Mouse (Mus musculus) CH12.LX (cell line): ENCODE results near the gene Rock2. TPM values are rescaled to one million over a fixed set of nuclear protein-coding genes. Genes with fewer than 3 reads are reported as not detected.

Experiments used
- DNase-seq: peaks from one replicate; pipeline ENCODE4 v3.0.0-alpha.2; 2013; ENCODE audit errors: extremely low read depth
- H3K27ac ChIP-seq: 2 replicates; pipeline ENCODE4 v1.5.1; 2012; ENCODE audit warnings: low read depth, mild to moderate bottlenecking, control low read depth, moderate library complexity; ENCODE audit not compliant: insufficient read depth
- H3K27me3 ChIP-seq: replicated peaks from 2 replicates; pipeline ENCODE3; 2012; ENCODE audit warnings: inconsistent platforms
- H3K36me3 ChIP-seq, 2 experiments: replicated peaks in 1 of 2; 2 replicates each; pipeline versions ENCODE3 to v1.6.1; 2012; ENCODE audit warnings: inconsistent platforms in 1 of 2, low read length in 1 of 2, mild to moderate bottlenecking in 1 of 2, mixed read lengths in 1 of 2, moderate library complexity in 1 of 2; ENCODE audit not compliant: control insufficient read depth in 1 of 2, insufficient read depth in 1 of 2
- H3K4me1 ChIP-seq, 2 experiments: 2 replicates each; pipeline ENCODE4 v1.6.1; 2012; ENCODE audit warnings: inconsistent platforms in 1 of 2, moderate library complexity in 1 of 2; ENCODE audit not compliant: insufficient read depth in 2 of 2, control insufficient read depth in 1 of 2
- H3K4me2 ChIP-seq: 2 replicates; pipeline ENCODE4 v1.6.1; 2012; ENCODE audit warnings: low read depth, mild to moderate bottlenecking, control low read depth; ENCODE audit not compliant: poor library complexity, insufficient read depth, severe bottlenecking
- H3K4me3 ChIP-seq, 3 experiments: fragments of 150-350 bp in 1 of 3; sonication (generic) in 1 of 3; replicated peaks in 1 of 3; 2 replicates each; pipeline versions ENCODE3 to v1.5.1; 2011 to 2012; ENCODE audit warnings: low read depth in 2 of 3, low read length in 2 of 3, mild to moderate bottlenecking in 2 of 3, moderate library complexity in 2 of 3, control low read depth in 1 of 3, improper control_type of control experiment in 1 of 3, inconsistent platforms in 1 of 3, mixed read lengths in 1 of 3; ENCODE audit not compliant: poor library complexity in 1 of 3
- H3K79me2 ChIP-seq: replicated peaks from 2 replicates; pipeline ENCODE4 v1.6.1; 2012; ENCODE audit warnings: mild to moderate bottlenecking, moderate library complexity; ENCODE audit not compliant: control insufficient read depth, poor library complexity, insufficient read depth, severe bottlenecking; ENCODE audit errors: extremely low read depth
- H3K9ac ChIP-seq: 2 replicates; pipeline ENCODE4 v1.6.1; 2012; ENCODE audit warnings: low read depth, mild to moderate bottlenecking, control low read depth, moderate library complexity; ENCODE audit not compliant: insufficient read depth
- H3K9me3 ChIP-seq: replicated peaks from 2 replicates; pipeline ENCODE3; 2012; ENCODE audit warnings: low read length, inconsistent platforms, mixed read lengths
- CHD1 ChIP-seq: IDR thresholded peaks from 2 replicates; pipeline ENCODE4 v1.6.1; 2012; ENCODE audit warnings: low read depth, low read length, improper control_type of control experiment, inconsistent platforms
- CHD2 ChIP-seq: IDR thresholded peaks from 2 replicates; pipeline ENCODE4 v1.6.1; 2011; ENCODE audit warnings: low read length, improper control_type of control experiment
- CTCF ChIP-seq, 2 experiments: IDR thresholded peaks in 1 of 2; conservative IDR thresholded peaks in 1 of 2; 2 replicates each; pipeline ENCODE4 v1.5.1; 2011 to 2012; ENCODE audit warnings: low read depth in 2 of 2, low read length in 2 of 2, improper control_type of control experiment in 1 of 2, inconsistent platforms in 1 of 2, mild to moderate bottlenecking in 1 of 2, moderate library complexity in 1 of 2
- ELF1 ChIP-seq: IDR thresholded peaks from 2 replicates; pipeline ENCODE4 v1.6.1; 2014; ENCODE audit warnings: low read depth, mild to moderate bottlenecking, inconsistent platforms, low read length, improper control_type of control experiment
- ETS1 ChIP-seq: conservative IDR thresholded peaks from 2 replicates; pipeline ENCODE4 v1.6.1; 2012; ENCODE audit warnings: low read depth, mild to moderate bottlenecking, inconsistent platforms, low read length, improper control_type of control experiment, moderate library complexity
- IRF4 ChIP-seq: IDR thresholded peaks from 2 replicates; pipeline ENCODE4 v1.6.1; 2014; ENCODE audit warnings: low read depth, mild to moderate bottlenecking, inconsistent platforms, low read length, improper control_type of control experiment
- JUN ChIP-seq: IDR thresholded peaks from 2 replicates; pipeline ENCODE4 v1.6.1; 2011; ENCODE audit warnings: low read depth, mild to moderate bottlenecking, low read length, improper control_type of control experiment, moderate library complexity; ENCODE audit not compliant: insufficient read depth
- KAT2A ChIP-seq: IDR thresholded peaks from 2 replicates; pipeline ENCODE4 v1.6.1; 2012; ENCODE audit warnings: low read length, improper control_type of control experiment, inconsistent platforms; ENCODE audit not compliant: insufficient replicate concordance
- MAFK ChIP-seq: IDR thresholded peaks from 2 replicates; pipeline ENCODE4 v1.6.1; 2011; ENCODE audit warnings: low read length, improper control_type of control experiment; ENCODE audit not compliant: insufficient replicate concordance
- MAX ChIP-seq: IDR thresholded peaks from 2 replicates; pipeline ENCODE4 v1.6.1; 2011; ENCODE audit warnings: low read length, improper control_type of control experiment
- MAZ ChIP-seq: IDR thresholded peaks from 2 replicates; pipeline ENCODE4 v1.6.1; 2012; ENCODE audit warnings: low read depth, mild to moderate bottlenecking, inconsistent platforms, low read length, improper control_type of control experiment, moderate library complexity
- MXI1 ChIP-seq: IDR thresholded peaks from 2 replicates; pipeline ENCODE4 v1.6.1; 2011; ENCODE audit warnings: mild to moderate bottlenecking, low read depth, low read length, improper control_type of control experiment
- MYC ChIP-seq: IDR thresholded peaks from 2 replicates; pipeline ENCODE4 v1.6.1; 2011; ENCODE audit warnings: low read depth, mild to moderate bottlenecking, improper control_type of control experiment, low read length
- NELFE ChIP-seq: IDR thresholded peaks from 2 replicates; pipeline ENCODE4 v1.6.1; 2011; ENCODE audit warnings: low read depth, low read length, improper control_type of control experiment
- NRF1 ChIP-seq: IDR thresholded peaks from 2 replicates; pipeline ENCODE4 v1.6.1; 2014; ENCODE audit warnings: low read depth, mild to moderate bottlenecking, inconsistent platforms, low read length, improper control_type of control experiment, moderate library complexity
- PAX5 ChIP-seq: IDR thresholded peaks from 2 replicates; pipeline ENCODE4 v1.6.1; 2012; ENCODE audit warnings: low read length, inconsistent platforms, mixed read lengths
- POLR2A ChIP-seq: IDR thresholded peaks from 2 replicates; pipeline ENCODE4 v1.6.1; 2011; ENCODE audit warnings: low read depth, mild to moderate bottlenecking, improper control_type of control experiment, low read length
- POLR2AphosphoS2 ChIP-seq: IDR thresholded peaks from 2 replicates; pipeline ENCODE4 v1.6.1; 2011; ENCODE audit warnings: low read depth, low read length, improper control_type of control experiment
- RAD21 ChIP-seq: IDR thresholded peaks from 2 replicates; pipeline ENCODE4 v1.6.1; 2011; ENCODE audit warnings: low read depth, mild to moderate bottlenecking, low read length, improper control_type of control experiment, moderate library complexity
- RCOR1 ChIP-seq: conservative IDR thresholded peaks from 2 replicates; pipeline ENCODE4 v1.6.1; 2012; ENCODE audit warnings: low read depth, mild to moderate bottlenecking, inconsistent platforms, low read length, improper control_type of control experiment
- SIN3A ChIP-seq: IDR thresholded peaks from 2 replicates; pipeline ENCODE4 v1.6.1; 2012; ENCODE audit warnings: low read length, improper control_type of control experiment, inconsistent platforms
- TCF12 ChIP-seq: IDR thresholded peaks from 2 replicates; pipeline ENCODE4 v1.6.1; 2014; ENCODE audit warnings: low read depth, mild to moderate bottlenecking, inconsistent platforms, low read length, improper control_type of control experiment
- USF1 ChIP-seq: IDR thresholded peaks from 2 replicates; pipeline ENCODE4 v1.6.1; 2014; ENCODE audit warnings: low read depth, mild to moderate bottlenecking, inconsistent platforms, low read length, improper control_type of control experiment
- USF2 ChIP-seq: conservative IDR thresholded peaks from 2 replicates; pipeline ENCODE4 v1.6.1; 2011; ENCODE audit warnings: low read depth, low read length, improper control_type of control experiment
- ZC3H11A ChIP-seq: IDR thresholded peaks from 2 replicates; pipeline ENCODE4 v1.6.1; 2012; ENCODE audit warnings: low read depth, mild to moderate bottlenecking, inconsistent platforms, low read length, improper control_type of control experiment
- ZKSCAN1 ChIP-seq: IDR thresholded peaks from 2 replicates; pipeline ENCODE4 v1.6.1; 2012; ENCODE audit warnings: low read depth, inconsistent platforms, low read length, improper control_type of control experiment, borderline replicate concordance
- dilution Hi-C: fragments of 300-500 bp; cut with MboI; formaldehyde crosslinking; loops from 2 replicates; pipeline ENCODE4 v1.14.3; 2020; ENCODE audit warnings: low sequenced_read_pairs; ENCODE audit not compliant: extremely low pct_unique_long_range_greater_than_20kb, extremely low pct_ligation_motif_present
- in situ Hi-C: fragments of 300-500 bp; cut with MboI; formaldehyde crosslinking; loops from 3 replicates; pipeline ENCODE4 v1.14.3; 2019; ENCODE audit warnings: low sequenced_read_pairs, low pct_ligation_motif_present, low pct_unique_long_range_greater_than_20kb, mixed read lengths
- polyA plus RNA-seq: library from polyadenylated mRNA; unstranded; fragments of >175 nt; gene quantifications from 2 replicates; pipeline ENCODE4 v1.2.1, GENCODE M21; 2012; ENCODE audit warnings: low read depth; ENCODE audit not compliant: insufficient read length
- total RNA-seq, 2 experiments: library from RNA; depleted of rRNA; stranded (reverse); fragments of 300-350 nt in 1 of 2; fragments of >200 nt in 1 of 2; gene quantifications; 2 replicates each; pipeline ENCODE4 v1.2.3; 2012 to 2014

Rock2 gene
- total and polyA plus RNA-seq, 3 experiments: 39.1 to 49.9 (median 40.3) TPM

DNA sequence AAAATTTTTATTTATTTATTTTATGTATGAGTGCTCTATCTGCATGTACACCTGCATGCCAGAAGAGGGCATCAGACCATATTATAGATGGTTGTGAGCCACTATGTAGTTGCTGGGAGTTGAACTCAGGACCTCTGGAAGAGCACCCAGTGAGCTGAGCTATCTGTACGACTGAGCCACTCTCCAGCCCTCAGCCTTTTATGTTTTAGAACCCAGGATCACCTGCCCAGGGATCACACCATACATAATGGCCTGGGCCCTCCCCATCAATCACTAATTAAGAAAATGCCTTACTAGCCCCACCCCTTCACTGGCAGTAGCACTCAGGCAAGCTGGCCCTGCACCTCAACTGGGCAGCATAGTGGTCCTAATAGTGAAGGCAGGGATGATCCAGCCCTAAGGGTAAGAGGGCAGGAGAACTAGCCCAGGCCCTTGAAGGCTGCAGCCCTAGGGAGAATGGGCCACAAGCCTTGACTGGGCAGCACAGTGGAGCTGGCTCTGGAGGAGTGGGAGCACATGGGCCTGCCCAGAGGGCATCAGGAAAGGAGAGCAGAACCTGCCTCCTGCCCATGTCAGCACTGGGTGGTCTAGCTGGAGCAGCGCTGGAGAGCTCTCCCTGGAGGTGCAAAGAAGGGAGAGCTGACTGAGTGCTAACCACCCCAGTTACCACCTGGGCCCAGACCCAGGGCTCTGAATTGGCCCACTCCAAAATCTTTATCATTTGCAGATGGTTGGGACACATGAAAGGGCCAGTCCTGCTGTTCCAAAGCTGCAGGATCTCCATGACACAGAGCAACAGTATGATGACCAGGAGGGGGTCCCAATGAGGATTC lies 117.6 kb downstream of the Rock2 start:
- Histone ChIP-seq H3K9me3 (peaks cover 14% of the 10 kb centered on the region), H3K79me2 (no peaks in the 10 kb centered on the region; the same call in 1 of the 2 replicates), H3K4me2 (no peak overlapping the region), H3K4me3 (no peak overlapping the region), H3K27ac (no peak overlapping the region), H3K9ac (no peak overlapping the region), H3K27me3 (no peaks in the 10 kb centered on the region), H3K36me3 (no peaks in the 10 kb centered on the region), H3K4me1 (no peaks in the 10 kb centered on the region)
- in situ Hi-C loops (no loop called here), dilution Hi-C loops (no loop called here)
- TF ChIP-seq MAFK: no peak
- TF ChIP-seq NRF1: no peak
- no peak for TF ChIP-seq RAD21
- TF ChIP-seq CHD2: no peak
- TF ChIP-seq ZC3H11A: no peak
- TF ChIP-seq ETS1: no peak
- no peak for TF ChIP-seq ZKSCAN1
- no peak for TF ChIP-seq MAZ
- TF ChIP-seq CHD1: no peak
- no peak for TF ChIP-seq NELFE
- TF ChIP-seq MXI1: no peak
- no peak for TF ChIP-seq MYC
- no peak for TF ChIP-seq IRF4
- TF ChIP-seq CTCF (conservative IDR thresholded peaks at IDR 0.05 in 1 of 2, IDR thresholded peaks at IDR 0.05 in 1 of 2; ENCODE audit: low read depth in 2 of 2, low read length in 2 of 2): no peak
- no peak for DNase-seq

DNA sequence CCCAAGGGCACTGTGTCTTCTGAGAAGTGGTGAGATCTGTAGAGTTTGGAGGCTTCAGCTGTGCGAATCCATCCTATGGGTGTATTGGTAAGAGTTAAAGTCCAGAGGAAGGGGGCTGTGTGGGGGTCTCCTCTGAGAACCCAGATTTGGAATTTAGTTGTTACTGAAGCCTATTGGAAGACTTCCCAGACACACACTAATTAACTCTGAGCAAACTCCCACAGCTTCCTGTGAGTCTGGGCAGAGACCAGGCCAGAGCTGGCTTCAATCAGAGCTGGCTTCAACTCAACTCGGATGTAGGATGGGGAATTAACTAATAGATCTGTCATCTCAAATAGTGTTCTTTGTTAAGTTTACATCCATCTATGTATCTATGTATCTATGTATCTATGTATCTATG lies 121.0 kb downstream of the Rock2 start:
- Histone ChIP-seq H3K4me3 (no peak overlapping the region), H3K4me2 (no peak overlapping the region), H3K4me1 (peaks cover 3 to 6% of the 10 kb centered on the region in 2 experiments; a peak in 3 of 4 replicates), H3K9ac (no peak overlapping the region), H3K36me3 (no peaks in the 10 kb centered on the region), H3K27ac (no peak overlapping the region), H3K27me3 (no peaks in the 10 kb centered on the region), H3K9me3 (peaks cover 6% of the 10 kb centered on the region), H3K79me2 (no peaks in the 10 kb centered on the region; the same call in 1 of the 2 replicates)
- TF ChIP-seq CHD2: no peak
- TF ChIP-seq MAZ: no peak
- no peak for TF ChIP-seq ELF1
- TF ChIP-seq SIN3A: no peak
- no peak for TF ChIP-seq JUN
- TF ChIP-seq MAX: no peak
- TF ChIP-seq USF1: no peak
- TF ChIP-seq RCOR1: no peak
- TF ChIP-seq RAD21: no peak
- TF ChIP-seq MYC: no peak
- TF ChIP-seq POLR2AphosphoS2: no peak
- TF ChIP-seq NRF1: no peak
- no peak for TF ChIP-seq USF2
- TF ChIP-seq ZC3H11A: no peak
- no peak for TF ChIP-seq KAT2A
- no peak for TF ChIP-seq TCF12
- TF ChIP-seq CHD1: no peak
- TF ChIP-seq POLR2A: no peak
- TF ChIP-seq PAX5: no peak
- no peak for TF ChIP-seq ZKSCAN1
- dilution Hi-C loops: no loop called here
- no peak for DNase-seq
- in situ Hi-C loops: no loop called here
